Mouse (Mus musculus): ENCODE data around the gene Slc16a2. TPM values are rescaled to one million over a fixed set of nuclear protein-coding genes. Genes with fewer than 3 reads are reported as not detected.

Slc16a2 gene
- 0.12 TPM in 1 of 2 replicates, not detected in the other for total RNA-seq (2017)

DNA sequence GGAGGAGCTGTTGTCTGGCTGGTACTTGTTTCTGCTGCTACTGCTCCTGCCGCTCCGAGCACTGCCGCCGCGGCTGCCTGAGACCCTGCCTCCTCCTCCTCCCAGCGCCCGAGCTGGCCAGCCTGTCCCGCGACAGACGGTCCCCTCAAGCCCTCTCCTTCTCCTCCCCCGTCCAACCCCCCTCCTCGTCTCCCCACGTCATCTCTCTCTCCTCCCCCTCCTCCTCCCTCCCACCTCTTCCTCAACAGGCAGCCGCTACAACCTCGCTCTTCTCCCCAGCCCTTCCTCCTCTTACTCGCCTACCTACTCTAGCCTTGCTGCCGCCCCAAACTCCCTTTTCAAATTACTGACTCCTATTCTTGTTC, at the start of gene Slc16a2:
TSS of gene Slc16a2 (minus strand) at position 152 of the 365 bp plus-strand sequence.
- peak; percentile 44; the same call in 1 of the 2 replicates for ATAC-seq (ENCODE audit: extremely low read depth, insufficient number of reproducible peaks, low FRiP score, poor library complexity, severe bottlenecking)

DNA sequence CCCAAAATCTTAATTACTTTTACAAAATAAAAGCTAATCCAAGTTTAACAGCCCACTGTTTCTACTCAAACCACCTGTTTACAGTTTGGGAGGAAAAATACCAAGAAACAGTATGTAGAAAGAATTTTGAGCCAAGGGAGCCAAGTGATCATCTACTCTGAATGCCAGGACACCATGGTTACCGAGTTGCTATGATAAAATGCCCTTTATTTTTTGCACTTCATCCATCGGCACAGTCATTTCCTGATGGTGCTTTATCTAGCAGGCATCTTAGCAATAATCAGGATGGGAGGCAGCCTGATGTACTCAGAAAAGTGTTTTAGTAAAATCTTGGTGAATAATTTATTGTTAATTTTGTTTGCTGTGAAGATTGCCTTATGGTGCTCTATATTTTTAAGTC, 41.7 kb upstream of the Slc16a2 start:
- ATAC-seq (ENCODE audit: extremely low read depth, insufficient number of reproducible peaks, low FRiP score, poor library complexity, severe bottlenecking), result no peak

DNA sequence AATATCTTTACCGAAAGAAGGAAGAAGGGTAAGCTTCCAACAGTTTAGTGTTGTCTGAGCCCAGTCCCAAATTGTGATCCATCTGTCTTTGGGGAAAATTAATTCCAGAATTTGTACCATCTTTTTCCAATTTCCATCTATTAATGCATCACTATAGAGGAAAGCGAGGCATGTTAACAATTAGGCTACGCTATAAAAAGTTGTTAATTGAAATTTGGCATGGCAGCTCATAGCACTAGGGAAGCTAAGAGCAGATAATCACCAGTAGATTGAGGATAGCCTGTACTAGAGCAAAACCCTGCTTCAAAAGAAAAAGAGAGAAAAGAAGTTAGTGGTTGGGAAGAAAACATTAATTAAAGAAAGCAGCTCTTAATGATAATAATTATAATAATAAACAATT, 41.1 kb upstream of the Slc16a2 start:
- no peak for ATAC-seq (ENCODE audit: extremely low read depth, insufficient number of reproducible peaks, low FRiP score, poor library complexity, severe bottlenecking)

DNA sequence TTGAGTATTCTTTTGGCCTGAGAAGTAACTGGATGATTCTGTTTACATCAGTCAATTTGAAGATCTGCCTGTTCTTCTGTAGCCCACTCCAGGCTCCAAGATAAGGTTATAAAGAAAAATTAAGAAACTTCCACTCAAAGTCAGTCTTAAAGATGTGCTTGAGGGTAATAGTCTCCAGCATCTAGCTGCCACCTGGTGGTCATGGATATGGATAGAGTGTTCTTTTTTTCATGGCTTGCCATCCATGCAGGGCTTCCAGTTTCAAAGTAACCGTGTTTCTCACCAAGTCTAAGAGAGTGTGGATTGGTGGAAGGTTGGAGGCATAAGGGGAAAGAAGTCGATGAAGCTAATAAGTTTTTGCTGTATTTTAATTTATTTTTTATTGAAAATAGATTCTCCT, 23.5 kb upstream of the Slc16a2 start:
- ATAC-seq (ENCODE audit: extremely low read depth, insufficient number of reproducible peaks, low FRiP score, poor library complexity, severe bottlenecking), result no peak

DNA sequence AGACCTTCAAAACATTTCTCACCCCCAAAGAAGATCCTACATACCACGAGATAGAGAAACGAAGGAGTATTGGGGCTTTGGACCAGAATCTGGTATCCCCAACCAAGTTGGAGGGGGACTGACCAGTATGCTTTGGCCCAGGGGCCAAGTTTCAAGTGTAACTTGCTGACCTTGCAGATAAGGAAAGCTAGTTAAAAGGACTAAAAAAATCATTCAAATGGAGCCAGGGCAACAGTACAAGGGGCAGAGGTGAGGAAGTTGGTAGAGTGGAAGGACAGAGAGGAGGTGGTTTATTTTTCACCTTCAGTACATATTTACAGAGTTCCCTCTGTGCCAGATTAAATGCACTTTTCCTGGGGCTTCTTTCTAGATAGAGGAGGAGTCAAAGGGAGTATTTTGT, 7.1 kb upstream of the Slc16a2 start:
- ATAC-seq (ENCODE audit: extremely low read depth, insufficient number of reproducible peaks, low FRiP score, poor library complexity, severe bottlenecking), result no peak

DNA sequence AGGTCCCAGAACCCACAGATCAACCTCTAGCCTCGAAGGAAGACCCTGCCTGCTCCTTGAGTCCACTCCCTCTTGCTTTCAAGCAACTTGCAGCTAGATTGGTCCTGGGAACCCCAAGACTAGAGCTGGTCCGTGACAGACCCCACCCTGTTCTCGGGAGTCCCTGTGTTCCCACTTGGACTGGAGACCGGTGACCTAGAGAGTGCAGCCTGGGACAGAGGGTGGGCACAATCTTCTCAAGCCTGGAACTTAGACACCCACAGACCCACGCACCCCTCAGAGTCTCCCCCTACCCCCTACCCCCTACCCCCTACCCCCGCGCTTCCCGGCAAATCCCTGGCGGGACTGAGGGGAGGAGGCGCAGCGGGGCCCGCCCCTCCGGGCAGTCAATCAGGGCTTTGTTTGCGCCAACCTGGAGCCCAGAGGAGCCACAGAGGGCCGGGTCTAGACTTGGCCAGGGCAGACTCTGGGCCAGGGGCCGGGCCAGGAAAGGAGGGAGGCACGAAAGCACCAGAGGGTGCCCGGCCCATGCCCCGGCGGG, 558 bp upstream of the Slc16a2 start:
- no peak for ATAC-seq (ENCODE audit: extremely low read depth, insufficient number of reproducible peaks, low FRiP score, poor library complexity, severe bottlenecking)

DNA sequence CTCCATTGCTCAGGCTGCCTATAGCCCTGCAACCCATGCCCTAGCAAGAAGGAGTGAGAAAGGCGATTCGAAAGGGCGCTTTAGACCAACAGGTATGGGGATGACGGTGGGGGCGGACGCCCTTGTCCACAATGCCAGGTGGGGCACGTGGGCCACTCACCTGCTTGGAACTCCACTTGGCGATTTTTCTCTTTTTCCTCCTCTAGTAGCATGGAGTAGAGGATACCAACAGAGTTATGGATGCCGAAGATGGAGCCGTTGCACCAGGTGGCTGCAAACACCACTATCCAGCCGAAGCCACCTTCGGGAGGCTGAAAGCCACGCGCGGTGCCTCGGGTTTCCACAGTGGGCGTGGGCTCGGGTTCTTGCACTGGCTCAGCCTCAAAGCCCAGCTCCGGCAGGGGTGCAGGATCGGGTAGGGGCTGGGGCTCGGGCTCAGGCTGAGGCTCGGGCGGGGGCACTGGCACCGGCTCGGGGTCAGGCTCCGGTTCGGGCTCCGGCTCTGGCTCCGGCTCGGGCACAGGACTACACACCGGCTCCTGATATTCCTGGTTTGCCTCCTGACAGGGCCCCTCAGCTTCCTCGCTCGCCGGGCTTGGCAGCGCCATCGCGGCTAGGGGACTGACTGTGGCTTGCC, 470 bp downstream of the Slc16a2 start:
- no peak for ATAC-seq (ENCODE audit: extremely low read depth, insufficient number of reproducible peaks, low FRiP score, poor library complexity, severe bottlenecking)

DNA sequence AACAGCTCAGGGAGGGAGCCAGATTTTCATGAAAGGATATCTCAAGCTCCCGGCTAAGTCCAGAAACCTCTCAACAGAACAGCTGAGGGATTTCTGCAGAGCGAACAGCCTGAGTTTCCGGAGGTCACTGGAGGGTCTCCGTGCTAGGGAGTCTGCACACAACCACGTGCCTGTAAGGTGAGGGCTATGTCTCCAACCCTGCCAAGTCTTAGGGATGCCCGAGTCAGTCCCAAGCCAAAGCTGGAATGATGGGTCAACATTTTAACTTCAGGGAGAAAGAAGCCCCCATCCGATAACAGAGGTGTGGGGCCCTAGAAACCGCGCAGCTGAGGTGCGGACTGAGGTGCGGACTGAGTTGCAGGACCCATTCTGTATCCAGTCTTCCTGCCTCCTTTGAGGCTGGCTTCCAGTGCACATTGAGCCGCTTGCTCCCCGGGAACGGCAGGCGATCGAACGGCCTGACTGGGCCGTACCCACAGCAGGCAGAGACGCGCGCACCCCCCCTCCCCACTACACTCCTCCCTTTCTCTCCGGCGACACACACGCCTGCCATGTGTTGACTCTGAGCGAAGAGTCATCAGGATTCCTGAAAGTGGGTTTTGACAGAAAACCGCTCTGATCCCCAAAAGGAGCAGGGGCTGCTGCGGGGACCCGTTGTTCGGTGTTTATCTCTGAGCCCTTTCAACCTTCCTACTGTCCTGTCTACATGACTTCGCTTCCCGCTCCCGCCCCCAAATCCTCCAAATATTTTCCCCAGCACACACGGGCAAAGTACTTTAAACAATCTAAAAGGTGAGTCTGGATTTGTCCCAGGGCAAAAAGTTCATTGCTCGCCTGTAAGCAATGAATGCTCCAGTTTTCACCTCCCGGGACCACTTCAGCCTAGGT, 1.2 kb downstream of the Slc16a2 start:
- no peak for ATAC-seq (ENCODE audit: extremely low read depth, insufficient number of reproducible peaks, low FRiP score, poor library complexity, severe bottlenecking)

DNA sequence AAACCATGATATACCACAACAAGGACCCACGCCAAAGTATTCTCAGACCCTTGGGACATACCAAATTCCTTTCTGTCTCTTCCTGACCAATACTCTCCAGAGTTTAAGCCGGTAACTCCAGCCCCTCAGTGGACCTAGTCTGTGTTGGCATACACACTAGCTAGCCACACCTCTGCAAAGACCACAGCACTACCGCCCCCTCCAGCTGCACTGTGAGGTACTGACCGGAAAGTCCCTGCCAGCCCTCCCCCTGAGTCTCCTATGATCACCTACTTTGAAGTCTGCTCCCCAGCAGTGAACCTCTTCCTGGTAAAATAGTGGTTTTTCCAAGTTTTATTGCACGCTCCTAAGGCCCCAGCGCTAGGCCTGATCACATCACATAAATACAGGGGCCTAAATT, 2.5 kb downstream of the Slc16a2 start:
- ATAC-seq (ENCODE audit: extremely low read depth, insufficient number of reproducible peaks, low FRiP score, poor library complexity, severe bottlenecking), result no peak

DNA sequence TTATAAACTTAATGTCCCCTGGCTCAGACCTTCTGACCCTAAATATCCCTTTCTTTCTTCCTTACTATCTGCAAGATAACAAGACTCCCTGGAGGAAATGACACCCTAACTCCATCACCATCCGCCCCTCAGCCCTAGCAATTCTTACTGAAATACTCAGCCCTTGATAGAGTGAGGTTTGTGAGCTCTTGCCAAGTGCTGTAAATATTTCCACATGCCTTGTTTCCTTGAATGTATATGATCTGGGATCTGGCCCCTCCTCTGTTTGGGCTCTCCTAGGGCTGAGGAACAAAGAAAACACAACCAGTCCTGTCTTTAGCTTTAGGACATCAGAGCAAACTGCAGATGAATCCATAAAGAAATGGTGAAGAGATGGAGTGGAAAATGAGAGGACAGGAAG, 9.1 kb downstream of the Slc16a2 start:
- ATAC-seq (ENCODE audit: extremely low read depth, insufficient number of reproducible peaks, low FRiP score, poor library complexity, severe bottlenecking), result no peak

DNA sequence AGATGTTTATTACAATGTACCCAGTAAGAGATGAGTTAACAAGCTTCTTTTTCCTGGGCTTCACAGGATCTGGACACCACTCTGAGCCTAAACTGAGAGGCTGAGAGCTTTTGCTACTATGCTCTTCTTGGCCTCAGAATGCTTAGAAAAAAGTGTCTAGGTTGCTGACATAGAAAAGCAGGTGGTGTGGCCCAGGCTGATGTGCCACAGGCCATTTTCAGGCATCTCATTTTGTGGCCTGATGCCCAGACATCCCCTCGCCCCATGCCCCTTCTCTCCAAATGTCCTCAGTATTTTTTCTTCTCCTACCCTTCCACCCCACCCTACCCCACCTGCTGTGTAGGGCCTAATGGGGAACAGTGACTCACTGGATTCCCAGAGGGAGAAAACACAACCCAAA, 11.3 kb downstream of the Slc16a2 start:
- ATAC-seq (ENCODE audit: extremely low read depth, insufficient number of reproducible peaks, low FRiP score, poor library complexity, severe bottlenecking), result no peak

DNA sequence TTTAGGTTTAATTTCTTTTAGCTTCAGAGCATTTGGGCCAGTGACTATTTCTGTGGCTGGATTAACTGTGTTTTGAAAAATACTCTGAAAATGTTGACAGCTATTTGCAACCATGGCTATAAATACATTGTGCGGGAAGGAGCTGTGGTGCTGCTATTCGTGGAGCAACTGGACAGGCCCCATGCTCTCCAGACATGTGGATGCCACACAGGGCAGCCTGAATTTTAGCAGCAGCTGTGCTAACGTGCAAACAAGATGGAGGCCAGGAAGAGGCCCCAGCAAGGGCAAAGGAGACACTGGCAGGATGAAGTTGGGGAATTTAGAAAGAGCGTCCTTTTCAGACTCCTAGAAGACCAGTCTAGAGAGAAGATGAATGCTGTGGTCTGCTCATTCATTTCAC, 15.4 kb downstream of the Slc16a2 start:
- ATAC-seq (ENCODE audit: extremely low read depth, insufficient number of reproducible peaks, low FRiP score, poor library complexity, severe bottlenecking), result no peak

DNA sequence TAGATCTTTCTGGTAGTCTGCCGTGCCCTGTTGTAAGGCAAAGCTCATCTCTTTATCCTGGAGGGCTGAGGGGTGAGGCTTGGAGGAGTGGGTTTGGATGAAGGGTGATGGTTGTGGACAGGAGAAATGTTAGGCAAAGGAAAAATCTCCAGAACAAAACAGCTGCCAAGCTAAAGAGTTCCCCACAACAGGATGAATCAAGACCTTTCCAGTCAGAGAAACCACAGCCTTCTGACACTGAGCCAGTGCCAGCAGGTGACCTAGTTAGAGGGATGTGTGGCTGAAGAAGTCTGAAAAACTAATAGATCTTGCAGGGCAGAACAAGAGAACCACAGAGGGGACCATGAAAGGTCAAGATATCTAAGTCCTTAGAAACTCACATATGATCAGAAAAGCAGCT, 24.8 kb downstream of the Slc16a2 start:
- ATAC-seq (ENCODE audit: extremely low read depth, insufficient number of reproducible peaks, low FRiP score, poor library complexity, severe bottlenecking), result no peak

DNA sequence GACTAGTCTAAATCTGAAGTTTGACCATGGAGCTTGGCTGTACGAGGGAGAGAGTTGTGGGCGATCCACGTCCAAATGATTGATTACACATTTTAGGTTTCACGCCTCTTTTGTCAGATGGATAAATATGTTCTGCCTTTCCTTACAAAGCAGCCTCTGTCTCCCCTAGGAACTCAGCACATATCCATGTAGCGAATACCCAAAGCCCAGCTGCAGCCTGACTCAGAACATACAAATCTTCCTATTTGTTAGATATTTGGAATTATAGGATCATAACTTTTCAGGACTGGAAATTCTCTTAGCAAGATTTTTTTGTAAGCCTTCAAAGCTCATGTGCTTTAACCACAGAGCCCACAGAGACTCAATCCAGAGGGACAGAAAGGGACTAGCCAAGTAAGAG, 26.3 kb downstream of the Slc16a2 start:
- ATAC-seq (ENCODE audit: extremely low read depth, insufficient number of reproducible peaks, low FRiP score, poor library complexity, severe bottlenecking), result no peak

DNA sequence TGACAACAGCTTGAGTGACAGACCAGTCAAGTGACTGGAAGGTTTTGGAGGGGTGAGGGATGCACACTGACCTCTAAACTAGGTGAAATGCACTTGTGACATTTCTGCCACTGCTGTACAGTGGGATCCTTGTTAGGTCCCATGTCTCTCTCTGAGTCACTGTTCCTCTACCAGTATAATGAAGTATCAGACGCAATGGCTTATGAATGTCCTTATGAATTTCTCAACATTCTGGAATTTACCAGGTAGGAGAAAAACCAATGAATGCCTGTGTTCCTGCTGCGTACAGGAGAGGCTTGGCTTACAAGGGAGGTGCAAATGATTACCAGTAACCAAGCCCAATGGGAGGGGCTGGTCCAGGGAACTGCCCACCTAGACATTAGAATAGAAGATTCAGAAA, 30.5 kb downstream of the Slc16a2 start:
- no peak for ATAC-seq (ENCODE audit: extremely low read depth, insufficient number of reproducible peaks, low FRiP score, poor library complexity, severe bottlenecking)

DNA sequence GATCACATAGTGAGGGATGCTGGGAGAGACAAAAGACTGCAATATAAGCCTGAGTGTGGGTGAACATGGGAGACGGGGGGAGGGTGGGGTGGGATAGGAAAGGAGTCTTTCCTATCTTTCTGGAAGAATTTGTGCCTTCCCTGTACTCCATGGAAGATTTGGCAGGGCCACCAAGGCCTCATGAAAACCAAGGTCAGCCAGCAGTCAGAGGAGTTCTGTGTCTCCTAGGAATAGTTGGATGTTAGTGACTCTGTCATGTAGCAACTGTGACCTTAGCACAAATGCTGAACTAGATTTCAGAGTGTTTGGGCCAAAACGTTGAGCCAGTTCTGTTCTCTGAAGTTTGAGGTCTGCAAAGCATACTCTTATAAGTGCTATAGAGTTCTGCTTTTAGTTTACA, 36.1 kb downstream of the Slc16a2 start:
- no peak for ATAC-seq (ENCODE audit: extremely low read depth, insufficient number of reproducible peaks, low FRiP score, poor library complexity, severe bottlenecking)

DNA sequence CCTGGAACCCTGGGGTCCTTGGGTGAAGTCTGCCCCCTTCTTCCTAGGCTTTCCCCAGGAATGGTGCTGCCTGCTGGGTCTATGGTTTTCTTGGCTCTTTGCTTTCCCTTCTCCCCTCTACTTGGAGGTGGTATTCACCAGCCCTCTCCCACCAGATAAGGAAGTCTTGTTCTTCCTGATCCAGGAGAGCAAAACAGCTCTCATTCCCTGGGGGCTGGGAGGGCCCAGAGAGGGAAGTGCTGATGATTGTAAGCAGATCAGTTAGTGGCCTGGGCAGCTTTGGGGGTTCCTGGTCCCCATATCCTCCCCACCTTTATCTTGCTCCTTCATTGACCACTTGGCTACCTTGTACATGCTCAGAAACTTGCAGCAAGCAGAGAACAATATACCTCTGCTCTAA, 45.4 kb downstream of the Slc16a2 start:
- ATAC-seq (ENCODE audit: extremely low read depth, insufficient number of reproducible peaks, low FRiP score, poor library complexity, severe bottlenecking), result no peak

DNA sequence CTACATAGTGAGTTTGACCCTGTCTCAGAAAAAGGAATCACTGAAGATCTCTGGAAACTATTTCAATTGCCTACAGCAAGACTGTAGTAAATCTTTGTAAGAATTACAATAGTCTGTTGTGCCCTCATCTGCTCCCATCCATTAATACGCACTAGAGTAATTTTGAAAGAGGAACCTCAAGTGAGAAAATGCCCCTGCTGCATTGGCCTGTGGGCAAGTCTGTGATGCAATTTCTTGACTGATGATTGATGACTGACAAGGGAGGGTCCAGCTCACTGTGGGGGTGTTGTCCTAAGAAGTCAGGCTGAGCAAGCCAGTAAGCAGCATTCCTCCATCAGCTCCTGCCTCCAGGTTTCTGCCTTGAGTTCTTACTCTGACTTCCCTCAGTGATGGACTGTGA, 75.6 kb downstream of the Slc16a2 start:
- ATAC-seq (ENCODE audit: extremely low read depth, insufficient number of reproducible peaks, low FRiP score, poor library complexity, severe bottlenecking), result no peak

DNA sequence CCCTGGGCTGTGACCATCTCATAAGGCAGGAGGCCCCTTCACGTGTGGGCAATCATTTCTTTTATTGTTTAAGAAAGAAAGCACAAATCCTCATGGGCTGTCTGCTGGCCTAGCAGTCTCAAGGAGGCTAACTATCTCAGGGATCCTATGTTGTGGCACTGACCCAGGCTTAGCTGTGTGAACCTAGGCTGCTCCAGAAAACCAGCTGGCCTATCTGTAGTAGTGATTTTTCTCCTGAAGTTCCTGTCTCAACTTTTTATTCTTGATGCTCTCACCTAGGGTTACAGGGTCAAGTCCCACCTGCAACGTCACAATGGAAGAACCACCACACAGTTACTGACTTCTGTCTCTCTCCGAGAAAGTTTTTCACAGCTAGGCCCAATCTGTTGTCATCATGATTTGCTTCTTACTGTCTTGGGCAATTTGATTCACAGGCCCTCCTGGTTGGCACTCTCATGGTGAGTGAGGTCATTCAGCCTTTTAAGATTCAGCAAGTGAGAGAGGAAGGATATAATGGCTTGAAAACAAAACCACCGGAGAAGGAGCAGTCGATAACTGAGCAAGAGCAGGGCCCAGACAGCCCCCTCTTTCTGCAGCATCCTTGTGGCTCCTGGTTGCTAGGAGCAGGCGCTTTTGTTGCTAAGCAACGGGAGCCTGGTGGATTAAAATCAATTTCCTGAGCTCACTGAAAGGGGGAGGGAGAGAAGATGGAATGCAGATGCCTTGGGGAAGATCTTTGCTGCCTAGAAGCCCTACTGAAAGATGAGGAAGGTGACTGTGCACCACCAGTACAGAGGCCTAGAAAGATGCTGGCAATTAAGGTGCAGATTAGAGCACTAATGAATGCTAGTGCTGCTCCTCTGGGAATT, 77.4 kb downstream of the Slc16a2 start:
- no peak for ATAC-seq (ENCODE audit: extremely low read depth, insufficient number of reproducible peaks, low FRiP score, poor library complexity, severe bottlenecking)

DNA sequence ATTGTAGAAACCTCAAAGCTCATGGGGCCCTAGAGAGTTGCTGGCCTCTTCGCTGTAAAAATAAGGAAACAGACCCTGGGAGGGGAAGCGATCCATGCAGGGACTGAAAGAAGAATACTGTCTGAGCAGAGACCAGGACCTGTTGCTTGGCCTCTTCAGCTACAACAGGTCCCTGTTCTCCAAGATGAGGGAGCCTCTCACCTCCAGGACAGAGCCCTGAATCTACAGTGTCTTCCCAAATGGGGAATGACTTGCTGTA, 79.8 kb downstream of the Slc16a2 start:
- no peak for ATAC-seq (ENCODE audit: extremely low read depth, insufficient number of reproducible peaks, low FRiP score, poor library complexity, severe bottlenecking)

All from neutrophil, adult 5-6 weeks (primary cell).